Mouse (Mus musculus): ENCODE results near the gene Ptprcap. TPM values are rescaled to one million over a fixed set of nuclear protein-coding genes. Genes with fewer than 3 reads are reported as not detected.

The Ptprcap gene
- polyA plus RNA-seq, 1 experiment from 2014 or later: 17.9 TPM

DNA sequence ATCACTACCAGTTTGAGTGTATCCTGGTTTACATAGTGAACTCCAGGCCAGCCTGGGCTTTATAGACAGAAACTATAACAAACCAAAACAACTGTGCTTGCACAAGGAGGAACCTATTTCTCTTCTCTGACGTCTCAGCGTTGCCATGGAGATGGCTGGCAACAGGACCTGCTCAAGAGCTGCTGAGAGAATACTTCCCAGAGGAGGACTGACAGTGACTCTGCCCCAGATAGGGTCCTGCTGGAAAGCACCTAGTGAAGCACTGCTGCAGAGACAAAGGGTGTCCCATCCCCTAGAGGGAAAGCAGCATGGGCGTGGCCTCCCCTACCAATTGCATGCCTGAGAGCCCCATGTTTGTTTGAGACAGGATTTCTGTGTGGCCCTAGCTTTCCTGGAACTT, 28.5 kb downstream of the Ptprcap start:
- H3K27ac ChIP-seq (ENCODE audit: low read length): no peak overlapping the region
- peaks cover 16% of the 10 kb centered on the region for H3K4me1 ChIP-seq (ENCODE audit: control insufficient read depth, low read depth, low read length)
- no peaks in the 10 kb centered on the region for H3K9me3 ChIP-seq (replicated peaks; ENCODE audit: control insufficient read depth, low read length)
- WGBS (ENCODE audit: insufficient replicate concordance): 43% methylated on average over 3 of the region's 3 CpGs
- H3K27me3 ChIP-seq (ENCODE audit: control insufficient read depth, insufficient read depth, low read depth, low read length): no peaks in the 10 kb centered on the region
- H3K9ac ChIP-seq (ENCODE audit: low read depth, low read length): no peak overlapping the region
- no peaks in the 10 kb centered on the region for H3K36me3 ChIP-seq (ENCODE audit: control insufficient read depth, insufficient read depth)
- no peak for ATAC-seq (ENCODE audit: low read depth)
- no peak overlapping the region for H3K4me3 ChIP-seq (ENCODE audit: low read depth, low read length)
- H3K4me2 ChIP-seq (ENCODE audit: low read depth, low read length): no peak overlapping the region

DNA sequence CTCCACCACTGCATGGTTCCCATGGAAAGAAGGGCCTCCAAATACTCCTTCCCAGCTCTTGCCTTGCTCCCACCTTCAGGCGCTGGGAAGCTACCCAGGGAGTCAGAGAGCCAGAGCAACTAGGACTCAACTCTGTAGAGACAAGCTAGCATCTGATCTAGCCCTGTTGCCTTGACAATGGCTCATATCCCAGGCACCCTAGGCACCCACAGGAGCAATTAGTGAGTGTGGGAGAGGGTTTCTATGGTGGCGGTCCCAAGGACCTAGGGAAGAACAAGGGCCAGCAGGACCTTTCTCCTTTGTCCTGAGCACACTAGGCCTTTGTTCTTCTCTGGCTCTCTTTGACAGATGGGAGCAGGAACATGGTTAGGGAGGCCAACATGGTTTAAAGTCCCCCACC, 30.3 kb downstream of the Ptprcap start:
- Histone ChIP-seq H3K4me1 (ENCODE audit: control insufficient read depth, low read depth, low read length) (peaks cover 16% of the 10 kb centered on the region), H3K4me2 (ENCODE audit: low read depth, low read length) (no peak overlapping the region), H3K27ac (ENCODE audit: low read length) (no peak overlapping the region), H3K9me3 (replicated peaks; ENCODE audit: control insufficient read depth, low read length) (no peaks in the 10 kb centered on the region), H3K9ac (ENCODE audit: low read depth, low read length) (no peak overlapping the region), H3K27me3 (ENCODE audit: control insufficient read depth, insufficient read depth, low read depth, low read length) (no peaks in the 10 kb centered on the region), H3K36me3 (ENCODE audit: control insufficient read depth, insufficient read depth) (no peaks in the 10 kb centered on the region), H3K4me3 (ENCODE audit: low read depth, low read length) (no peak overlapping the region)
- no peak for ATAC-seq (ENCODE audit: low read depth)
- 59% methylated on average over 2 of the region's 2 CpGs for WGBS (ENCODE audit: insufficient replicate concordance)

DNA sequence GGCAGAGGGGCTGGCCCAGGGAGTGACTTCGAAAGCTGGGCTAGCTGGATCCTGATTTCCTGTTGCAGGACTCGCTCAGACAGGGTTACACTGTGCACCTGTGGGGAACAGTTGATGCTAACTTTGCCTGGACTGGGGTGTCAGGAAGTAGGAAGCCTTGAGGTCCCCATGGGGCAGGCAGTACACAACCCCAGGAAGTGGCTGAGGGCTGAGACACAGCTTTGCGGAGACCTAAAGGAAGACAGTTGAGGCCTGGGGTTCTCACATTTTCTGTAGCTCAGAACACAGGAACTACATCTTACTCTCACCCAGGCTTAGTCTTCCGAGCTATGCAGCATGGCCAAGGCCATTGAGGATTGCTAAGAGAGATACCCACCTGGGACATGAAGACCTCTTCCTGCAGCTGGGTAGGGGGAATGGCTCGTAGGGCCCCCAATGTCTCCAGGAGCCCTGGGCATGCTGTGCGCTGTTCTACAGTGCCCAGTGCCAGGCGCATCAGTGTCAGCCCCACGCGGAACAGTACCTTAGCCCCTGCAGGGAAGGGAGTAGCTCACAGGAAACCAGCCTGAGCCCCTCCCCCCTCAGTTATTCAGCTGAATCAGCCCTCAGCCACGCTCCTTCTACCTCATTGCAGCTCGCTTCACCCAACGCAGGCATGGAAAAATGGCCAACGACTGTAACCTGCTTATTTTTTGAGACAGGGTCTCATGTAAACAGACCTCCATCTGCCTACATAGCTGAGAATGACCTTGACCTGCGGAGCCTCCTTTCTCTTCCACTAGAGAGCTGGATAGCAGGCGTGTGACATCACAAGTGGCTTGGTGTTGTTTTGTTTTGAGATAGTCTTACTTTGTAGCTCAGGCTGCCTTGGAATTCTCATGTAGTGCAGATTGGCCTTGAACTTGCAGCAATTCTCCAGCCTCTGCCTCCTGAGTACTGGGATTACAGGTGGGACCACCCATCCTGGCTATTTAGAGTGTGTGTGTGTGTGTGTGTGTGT, 31.9 kb downstream of the Ptprcap start:
- peak; percentile 52 for ATAC-seq (ENCODE audit: low read depth)

DNA sequence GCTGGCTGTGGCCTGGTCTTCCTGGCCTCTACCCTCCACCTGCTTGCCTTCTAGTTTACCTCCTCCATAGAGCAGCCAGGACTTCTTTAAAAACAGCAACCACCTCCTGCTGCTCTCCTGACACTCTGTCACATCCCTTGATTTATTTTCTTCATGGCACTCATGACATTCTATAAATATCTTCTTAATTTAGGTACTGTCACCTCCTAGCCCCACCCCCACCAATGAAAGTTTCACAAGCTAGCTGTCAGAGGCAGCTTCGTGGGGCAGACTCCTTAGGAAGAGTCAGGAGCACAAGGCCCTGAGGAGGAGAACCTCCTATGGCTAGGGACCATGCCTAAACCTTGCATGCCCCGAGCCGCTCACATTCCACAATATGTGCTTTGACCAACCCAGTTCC, 33.9 kb downstream of the Ptprcap start:
- 59% methylated on average over 3 of the region's 3 CpGs for WGBS (ENCODE audit: insufficient replicate concordance)
- no peaks in the 10 kb centered on the region for H3K36me3 ChIP-seq (ENCODE audit: control insufficient read depth, insufficient read depth)
- H3K27ac ChIP-seq (ENCODE audit: low read length): no peak overlapping the region
- no peak for ATAC-seq (ENCODE audit: low read depth)
- H3K9ac ChIP-seq (ENCODE audit: low read depth, low read length): no peak overlapping the region
- no peak overlapping the region for H3K4me2 ChIP-seq (ENCODE audit: low read depth, low read length)
- H3K4me1 ChIP-seq (ENCODE audit: control insufficient read depth, low read depth, low read length): peaks cover 25% of the 10 kb centered on the region
- H3K4me3 ChIP-seq (ENCODE audit: low read depth, low read length): no peak overlapping the region
- H3K27me3 ChIP-seq (ENCODE audit: control insufficient read depth, insufficient read depth, low read depth, low read length): no peaks in the 10 kb centered on the region
- H3K9me3 ChIP-seq (replicated peaks; ENCODE audit: control insufficient read depth, low read length): no peaks in the 10 kb centered on the region

More for the DNA sequence above, 31.9 kb downstream of the Ptprcap start:
- WGBS (ENCODE audit: insufficient replicate concordance): 29% methylated on average over 15 of the region's 15 CpGs
- Histone ChIP-seq H3K9ac (ENCODE audit: low read depth, low read length) (no peak overlapping the region), H3K9me3 (replicated peaks; ENCODE audit: control insufficient read depth, low read length) (no peaks in the 10 kb centered on the region), H3K36me3 (ENCODE audit: control insufficient read depth, insufficient read depth) (no peaks in the 10 kb centered on the region), H3K27ac (ENCODE audit: low read length) (peak overlapping the region; percentile 69), H3K27me3 (ENCODE audit: control insufficient read depth, insufficient read depth, low read depth, low read length) (no peaks in the 10 kb centered on the region), H3K4me3 (ENCODE audit: low read depth, low read length) (no peak overlapping the region), H3K4me1 (ENCODE audit: control insufficient read depth, low read depth, low read length) (peaks cover 16% of the 10 kb centered on the region), H3K4me2 (ENCODE audit: low read depth, low read length) (no peak overlapping the region; the same call in 1 of the 2 replicates)

DNA sequence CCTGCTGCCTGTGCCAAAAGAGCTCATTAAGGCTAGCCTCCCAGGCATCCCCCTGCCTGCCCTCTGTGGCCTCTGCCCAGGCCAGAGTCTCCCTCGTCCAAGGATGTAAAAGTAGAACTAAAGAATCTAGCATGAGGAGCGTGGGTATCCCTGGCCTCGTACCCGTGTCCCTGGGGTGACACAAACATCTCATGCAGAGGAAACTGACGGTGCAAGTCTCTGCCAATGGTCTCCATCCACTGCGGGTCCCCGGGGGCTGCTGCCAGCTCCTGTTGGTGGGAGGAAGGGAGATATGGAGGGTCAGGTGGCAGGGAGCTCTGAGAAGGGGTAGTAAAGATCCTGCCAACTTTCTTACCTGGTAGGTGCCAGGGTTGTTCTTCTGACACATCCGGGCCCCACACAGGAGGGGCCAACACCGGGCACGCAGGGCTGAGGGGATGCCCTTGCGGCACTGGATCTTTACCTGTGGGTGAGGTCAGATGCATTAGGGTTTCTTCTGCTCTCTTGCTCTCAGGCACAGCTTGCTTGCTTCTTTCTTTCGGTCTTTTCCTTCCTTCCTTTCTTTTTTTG, 35.7 kb downstream of the Ptprcap start:
- Histone ChIP-seq H3K9ac (ENCODE audit: low read depth, low read length) (no peak overlapping the region), H3K9me3 (replicated peaks; ENCODE audit: control insufficient read depth, low read length) (no peaks in the 10 kb centered on the region), H3K27me3 (ENCODE audit: control insufficient read depth, insufficient read depth, low read depth, low read length) (no peaks in the 10 kb centered on the region), H3K4me1 (ENCODE audit: control insufficient read depth, low read depth, low read length) (peaks cover 39% of the 10 kb centered on the region), H3K4me2 (ENCODE audit: low read depth, low read length) (no peak overlapping the region), H3K27ac (ENCODE audit: low read length) (no peak overlapping the region), H3K4me3 (ENCODE audit: low read depth, low read length) (no peak overlapping the region), H3K36me3 (ENCODE audit: control insufficient read depth, insufficient read depth) (peaks cover 3% of the 10 kb centered on the region)
- ATAC-seq (ENCODE audit: low read depth): no peak
- 75% methylated on average over 12 of the region's 12 CpGs for WGBS (ENCODE audit: insufficient replicate concordance)

DNA sequence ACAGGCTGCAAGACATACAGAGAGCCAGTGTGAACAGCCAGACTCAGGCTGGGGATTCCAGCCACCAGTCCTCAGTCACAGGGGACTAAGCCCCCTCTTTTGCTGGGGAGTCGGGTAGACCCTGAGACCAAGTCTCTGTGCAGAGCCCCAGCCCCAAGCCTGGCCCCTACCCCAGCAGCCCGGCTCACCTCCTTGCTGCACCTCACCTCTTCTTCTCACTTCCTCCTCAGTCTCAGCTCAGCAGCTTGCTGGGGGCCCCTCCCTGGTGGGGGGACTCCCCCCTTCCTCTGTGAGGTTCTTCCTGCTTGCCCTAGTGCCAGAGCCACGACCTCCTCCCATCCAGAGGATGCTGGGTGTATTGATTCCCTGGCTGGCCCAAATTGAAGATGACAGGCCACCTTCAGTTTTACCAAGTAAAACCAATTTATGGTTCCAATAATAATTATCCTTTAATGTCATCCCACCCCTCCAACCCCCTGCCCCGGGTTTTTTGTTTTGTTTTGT, 37.5 kb downstream of the Ptprcap start, which contains the start of gene Tbc1d10c:
Gene Tbc1d10c, minus strand, starts transcription at position 454 of the 504 bp plus-strand sequence.
- peaks cover 40% of the 10 kb centered on the region for H3K4me1 ChIP-seq (ENCODE audit: control insufficient read depth, low read depth, low read length)
- H3K4me3 ChIP-seq (ENCODE audit: low read depth, low read length): peak within 1 kb of the TSS; percentile 97
- H3K27me3 ChIP-seq (ENCODE audit: control insufficient read depth, insufficient read depth, low read depth, low read length): no peaks in the 10 kb centered on the region
- H3K9ac ChIP-seq (ENCODE audit: low read depth, low read length): peak within 1 kb of the TSS; percentile 98
- ATAC-seq (ENCODE audit: low read depth): no peak
- H3K4me2 ChIP-seq (ENCODE audit: low read depth, low read length): peak within 1 kb of the TSS; percentile 90
- H3K27ac ChIP-seq (ENCODE audit: low read length): peak within 1 kb of the TSS; percentile 90
- peaks cover 21% of the 10 kb centered on the region for H3K36me3 ChIP-seq (ENCODE audit: control insufficient read depth, insufficient read depth)
- H3K9me3 ChIP-seq (replicated peaks; ENCODE audit: control insufficient read depth, low read length): no peaks in the 10 kb centered on the region
- 24% methylated on average over 4 of the region's 4 CpGs for WGBS (ENCODE audit: insufficient replicate concordance)

DNA sequence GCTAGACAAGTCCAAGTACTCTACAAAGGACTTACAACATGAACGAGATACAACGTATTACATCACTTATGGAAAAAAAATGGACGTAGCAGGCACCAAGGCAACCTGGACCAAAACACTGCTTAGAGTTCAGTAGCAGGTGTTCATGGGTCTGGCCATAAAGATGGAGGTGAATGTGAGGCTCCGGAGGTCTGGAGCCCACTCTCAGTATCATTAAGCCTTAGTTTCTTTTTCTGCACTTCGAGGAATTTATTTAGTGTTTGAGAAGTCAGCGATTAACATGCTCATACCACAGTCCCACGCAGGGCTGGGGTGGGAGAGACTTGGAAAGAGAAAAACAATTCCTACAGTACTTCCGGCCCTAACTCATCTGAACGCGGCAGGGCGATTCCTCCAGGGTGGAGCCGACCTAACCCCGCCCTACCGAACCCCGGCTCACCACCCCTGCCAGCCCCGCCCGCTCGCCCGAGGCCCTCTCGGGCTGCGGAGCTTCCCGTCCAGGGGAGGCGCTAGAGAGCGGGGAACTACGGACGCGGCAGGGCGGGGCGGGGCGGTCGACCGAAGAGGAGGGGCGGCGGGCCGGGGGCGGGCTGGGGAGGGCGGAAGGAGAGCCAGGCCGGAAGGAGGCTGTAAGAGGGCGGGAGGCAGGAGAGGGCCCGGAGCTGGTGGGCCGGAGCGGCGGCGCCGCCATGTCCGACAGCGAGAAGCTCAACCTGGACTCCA, 38.3 kb downstream of the Ptprcap start, which contains the start of gene Ppp1ca:
Gene Ppp1ca, plus strand, starts transcription at position 538 of the 723 bp plus-strand sequence.
- Histone ChIP-seq H3K27ac (ENCODE audit: low read length) (peak within 1 kb of the TSS; percentile 90), H3K9me3 (replicated peaks; ENCODE audit: control insufficient read depth, low read length) (no peaks in the 10 kb centered on the region), H3K27me3 (ENCODE audit: control insufficient read depth, insufficient read depth, low read depth, low read length) (no peaks in the 10 kb centered on the region), H3K4me3 (ENCODE audit: low read depth, low read length) (peak within 1 kb of the TSS; percentile 97), H3K9ac (ENCODE audit: low read depth, low read length) (peak within 1 kb of the TSS; percentile 98), H3K36me3 (ENCODE audit: control insufficient read depth, insufficient read depth) (peaks cover 24% of the 10 kb centered on the region), H3K4me2 (ENCODE audit: low read depth, low read length) (peak within 1 kb of the TSS; percentile 90), H3K4me1 (ENCODE audit: control insufficient read depth, low read depth, low read length) (peaks cover 48% of the 10 kb centered on the region)
- ATAC-seq (ENCODE audit: low read depth): peak; percentile 94
- WGBS (ENCODE audit: insufficient replicate concordance): 3% methylated on average over 40 of the region's 47 CpGs

DNA sequence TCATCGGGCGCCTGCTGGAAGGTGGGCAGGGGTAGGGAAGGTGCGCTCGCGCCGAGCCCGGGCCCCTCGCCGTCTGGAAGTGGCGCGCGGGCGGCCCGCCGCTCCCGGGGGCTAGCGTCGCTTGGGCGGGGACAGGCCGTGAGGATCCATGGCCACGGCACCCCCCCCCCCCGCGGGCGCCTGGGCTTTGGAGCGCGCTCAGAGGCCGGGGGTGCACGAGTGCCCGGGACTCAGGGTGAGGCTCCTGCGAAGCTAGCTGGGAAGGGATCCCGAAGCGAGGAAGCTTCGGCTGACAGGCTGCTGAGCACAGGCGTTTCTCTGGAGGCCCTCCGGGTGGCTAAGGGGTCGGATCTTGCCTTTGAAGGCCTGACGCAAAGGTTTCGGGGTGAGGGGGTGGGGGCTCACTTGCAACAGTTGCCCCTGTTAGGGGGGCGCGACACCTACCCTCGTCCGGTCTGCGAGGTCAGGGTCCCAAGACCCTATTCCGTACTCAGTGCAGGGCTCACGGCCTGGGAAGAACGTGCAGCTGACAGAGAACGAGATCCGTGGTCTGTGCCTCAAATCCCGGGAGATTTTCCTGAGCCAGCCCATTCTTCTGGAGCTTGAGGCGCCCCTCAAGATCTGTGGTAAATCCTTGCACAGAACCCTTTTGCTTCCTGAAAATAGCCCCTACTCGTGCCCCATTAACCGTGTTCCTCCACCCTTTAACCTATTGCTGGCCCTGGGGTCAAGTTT, 39.0 kb downstream of the Ptprcap start:
- peak overlapping the region; percentile 98 for H3K9ac ChIP-seq (ENCODE audit: low read depth, low read length)
- H3K27ac ChIP-seq (ENCODE audit: low read length): peak overlapping the region; percentile 90
- WGBS (ENCODE audit: insufficient replicate concordance): under 1% methylated on average over 42 of the region's 52 CpGs
- H3K4me1 ChIP-seq (ENCODE audit: control insufficient read depth, low read depth, low read length): peaks cover 55% of the 10 kb centered on the region
- peak overlapping the region; percentile 97 for H3K4me3 ChIP-seq (ENCODE audit: low read depth, low read length)
- peak; percentile 44 for ATAC-seq (ENCODE audit: low read depth)
- peak overlapping the region; percentile 90 for H3K4me2 ChIP-seq (ENCODE audit: low read depth, low read length)
- H3K27me3 ChIP-seq (ENCODE audit: control insufficient read depth, insufficient read depth, low read depth, low read length): no peaks in the 10 kb centered on the region
- no peaks in the 10 kb centered on the region for H3K9me3 ChIP-seq (replicated peaks; ENCODE audit: control insufficient read depth, low read length)
- H3K36me3 ChIP-seq (ENCODE audit: control insufficient read depth, insufficient read depth): peaks cover 31% of the 10 kb centered on the region
